Mouse (Mus musculus): Measurements from ENCODE around the gene Ankdd1a. TPM values are rescaled to one million over a fixed set of nuclear protein-coding genes. Genes with fewer than 3 reads are reported as not detected.

Gene Ankdd1a
- polyA plus RNA-seq, 1 experiment from 2014 or later: 1.0 TPM

GRCm38 (mm10) chr9:65556349-65556748 is 36.4 kb upstream of the Ankdd1a start:
- ATAC-seq (ENCODE audit: low FRiP score) (no peak), DNase-seq (ENCODE audit: low spot score) (no peak)
- Histone ChIP-seq H3K4me2 (replicated peaks) (no peak overlapping the region), H3K9ac (no peak overlapping the region), H3K36me3 (replicated peaks; ENCODE audit: control insufficient read depth, insufficient read depth) (no peaks in the 10 kb centered on the region; the same call in 1 of the 2 replicates), H3K9me3 (ENCODE audit: control insufficient read depth, low read length) (no peaks in the 10 kb centered on the region), H3K27me3 (ENCODE audit: control insufficient read depth, insufficient read depth, low read length) (no peaks in the 10 kb centered on the region), H3K4me3 (replicated peaks; ENCODE audit: low read length) (no peak overlapping the region), H3K27ac (no peak overlapping the region), H3K4me1 (replicated peaks; ENCODE audit: control insufficient read depth, insufficient read depth, low read length) (peaks cover 9% of the 10 kb centered on the region; the same call in 1 of the 2 replicates)
- WGBS: 97% methylated on average over 8 of the region's 8 CpGs

GRCm38 (mm10) chr9:65555621-65556020 is 35.6 kb upstream of the Ankdd1a start:
- WGBS: 80% methylated on average over 4 of the region's 4 CpGs
- no peak overlapping the region for H3K4me2 ChIP-seq (replicated peaks)
- DNase-seq (ENCODE audit: low spot score) (no peak), ATAC-seq (ENCODE audit: low FRiP score) (no peak)
- H3K9ac ChIP-seq: no peak overlapping the region
- peaks cover 9% of the 10 kb centered on the region; the same call in 1 of the 2 replicates for H3K4me1 ChIP-seq (replicated peaks; ENCODE audit: control insufficient read depth, insufficient read depth, low read length)
- no peaks in the 10 kb centered on the region for H3K9me3 ChIP-seq (ENCODE audit: control insufficient read depth, low read length)
- no peak overlapping the region for H3K27ac ChIP-seq
- no peaks in the 10 kb centered on the region; the same call in 1 of the 2 replicates for H3K36me3 ChIP-seq (replicated peaks; ENCODE audit: control insufficient read depth, insufficient read depth)
- no peak overlapping the region for H3K4me3 ChIP-seq (replicated peaks; ENCODE audit: low read length)
- no peaks in the 10 kb centered on the region for H3K27me3 ChIP-seq (ENCODE audit: control insufficient read depth, insufficient read depth, low read length)

GRCm38 (mm10) chr9:65555001-65555405 is 35.0 kb upstream of the Ankdd1a start:
- DNase-seq (ENCODE audit: low spot score): no peak
- H3K4me1 ChIP-seq (replicated peaks; ENCODE audit: control insufficient read depth, insufficient read depth, low read length): peaks cover 9% of the 10 kb centered on the region; the same call in 1 of the 2 replicates
- no peak overlapping the region for H3K4me3 ChIP-seq (replicated peaks; ENCODE audit: low read length)
- no peak overlapping the region for H3K9ac ChIP-seq
- 17% methylated on average over 5 of the region's 5 CpGs for WGBS
- no peak overlapping the region for H3K27ac ChIP-seq
- no peak for ATAC-seq (ENCODE audit: low FRiP score)
- H3K36me3 ChIP-seq (replicated peaks; ENCODE audit: control insufficient read depth, insufficient read depth): no peaks in the 10 kb centered on the region; the same call in 1 of the 2 replicates
- no peaks in the 10 kb centered on the region for H3K27me3 ChIP-seq (ENCODE audit: control insufficient read depth, insufficient read depth, low read length)
- H3K4me2 ChIP-seq (replicated peaks): no peak overlapping the region
- no peaks in the 10 kb centered on the region for H3K9me3 ChIP-seq (ENCODE audit: control insufficient read depth, low read length)

- Histone ChIP-seq H3K27me3 (ENCODE audit: control insufficient read depth, insufficient read depth, low read length) (no peaks in the 10 kb centered on the region), H3K9ac (no peak overlapping the region), H3K4me2 (replicated peaks) (no peak overlapping the region), H3K36me3 (replicated peaks; ENCODE audit: control insufficient read depth, insufficient read depth) (no peaks in the 10 kb centered on the region; the same call in 1 of the 2 replicates), H3K9me3 (ENCODE audit: control insufficient read depth, low read length) (no peaks in the 10 kb centered on the region), H3K4me1 (replicated peaks; ENCODE audit: control insufficient read depth, insufficient read depth, low read length) (peaks cover 12% of the 10 kb centered on the region; the same call in 1 of the 2 replicates), H3K27ac (no peak overlapping the region), H3K4me3 (replicated peaks; ENCODE audit: low read length) (no peak overlapping the region)
- no peak for ATAC-seq (ENCODE audit: low FRiP score)
- 100% methylated on average over 2 of the region's 2 CpGs for WGBS
- DNase-seq (ENCODE audit: low spot score): no peak
These were observed 32.7 kb upstream of the Ankdd1a start for GRCm38 (mm10) chr9:65552711-65553110.

- no peak for DNase-seq (ENCODE audit: low spot score)
- peaks cover 14% of the 10 kb centered on the region; the same call in 1 of the 2 replicates for H3K4me1 ChIP-seq (replicated peaks; ENCODE audit: control insufficient read depth, insufficient read depth, low read length)
These were observed 32.1 kb upstream of the Ankdd1a start for GRCm38 (mm10) chr9:65552141-65552540.

GRCm38 (mm10) chr9:65551035-65551434 is 31.0 kb upstream of the Ankdd1a start:
- Histone ChIP-seq H3K4me3 (replicated peaks; ENCODE audit: low read length) (no peak overlapping the region), H3K27ac (no peak overlapping the region), H3K36me3 (replicated peaks; ENCODE audit: control insufficient read depth, insufficient read depth) (no peaks in the 10 kb centered on the region; the same call in 1 of the 2 replicates), H3K27me3 (ENCODE audit: control insufficient read depth, insufficient read depth, low read length) (no peaks in the 10 kb centered on the region), H3K9ac (no peak overlapping the region), H3K4me2 (replicated peaks) (no peak overlapping the region), H3K4me1 (replicated peaks; ENCODE audit: control insufficient read depth, insufficient read depth, low read length) (peaks cover 17% of the 10 kb centered on the region; the same call in 1 of the 2 replicates), H3K9me3 (ENCODE audit: control insufficient read depth, low read length) (no peaks in the 10 kb centered on the region)
- 42% methylated on average over 5 of the region's 5 CpGs for WGBS
- DNase-seq (ENCODE audit: low spot score) (no peak), ATAC-seq (ENCODE audit: low FRiP score) (no peak)

More at GRCm38 (mm10) chr9:65552141-65552540, 32.1 kb upstream of the Ankdd1a start:
- no peak overlapping the region for H3K27ac ChIP-seq
- no peaks in the 10 kb centered on the region; the same call in 1 of the 2 replicates for H3K36me3 ChIP-seq (replicated peaks; ENCODE audit: control insufficient read depth, insufficient read depth)
- H3K9me3 ChIP-seq (ENCODE audit: control insufficient read depth, low read length): no peaks in the 10 kb centered on the region
- H3K4me3 ChIP-seq (replicated peaks; ENCODE audit: low read length): no peak overlapping the region
- no peak for ATAC-seq (ENCODE audit: low FRiP score)
- no peak overlapping the region for H3K4me2 ChIP-seq (replicated peaks)
- H3K9ac ChIP-seq: no peak overlapping the region
- whole genome bisulfite sequencing: 92% methylated on average over 5 of the region's 5 CpGs
- H3K27me3 ChIP-seq (ENCODE audit: control insufficient read depth, insufficient read depth, low read length): no peaks in the 10 kb centered on the region

- no peak overlapping the region for H3K27ac ChIP-seq
- DNase-seq (ENCODE audit: low spot score) (no peak), ATAC-seq (ENCODE audit: low FRiP score) (no peak)
- no peak overlapping the region for H3K9ac ChIP-seq
- H3K27me3 ChIP-seq (ENCODE audit: control insufficient read depth, insufficient read depth, low read length): no peaks in the 10 kb centered on the region
- H3K9me3 ChIP-seq (ENCODE audit: control insufficient read depth, low read length): no peaks in the 10 kb centered on the region
- no peaks in the 10 kb centered on the region for H3K36me3 ChIP-seq (replicated peaks; ENCODE audit: control insufficient read depth, insufficient read depth)
- 34% methylated on average over 7 of the region's 7 CpGs for WGBS
- H3K4me1 ChIP-seq (replicated peaks; ENCODE audit: control insufficient read depth, insufficient read depth, low read length): peaks cover 16% of the 10 kb centered on the region; the same call in 1 of the 2 replicates
- no peak overlapping the region for H3K4me3 ChIP-seq (replicated peaks; ENCODE audit: low read length)
- H3K4me2 ChIP-seq (replicated peaks): no peak overlapping the region
These were observed 30.3 kb upstream of the Ankdd1a start for GRCm38 (mm10) chr9:65550079-65550831.

- no peak overlapping the region for H3K4me3 ChIP-seq (replicated peaks; ENCODE audit: low read length)
- peaks cover 10% of the 10 kb centered on the region; the same call in 1 of the 2 replicates for H3K4me1 ChIP-seq (replicated peaks; ENCODE audit: control insufficient read depth, insufficient read depth, low read length)
These were observed 29.6 kb upstream of the Ankdd1a start for GRCm38 (mm10) chr9:65549643-65550042.

GRCm38 (mm10) chr9:65549139-65549538 is 29.1 kb upstream of the Ankdd1a start:
- Histone ChIP-seq H3K36me3 (replicated peaks; ENCODE audit: control insufficient read depth, insufficient read depth) (no peaks in the 10 kb centered on the region), H3K9ac (no peak overlapping the region), H3K9me3 (ENCODE audit: control insufficient read depth, low read length) (no peaks in the 10 kb centered on the region), H3K27ac (no peak overlapping the region), H3K27me3 (ENCODE audit: control insufficient read depth, insufficient read depth, low read length) (no peaks in the 10 kb centered on the region), H3K4me1 (replicated peaks; ENCODE audit: control insufficient read depth, insufficient read depth, low read length) (peaks cover 9% of the 10 kb centered on the region; the same call in 1 of the 2 replicates), H3K4me2 (replicated peaks) (no peak overlapping the region), H3K4me3 (replicated peaks; ENCODE audit: low read length) (no peak overlapping the region)
- 79% methylated on average over 3 of the region's 3 CpGs for WGBS
- no peak for ATAC-seq (ENCODE audit: low FRiP score)
- no peak for DNase-seq (ENCODE audit: low spot score)

More at GRCm38 (mm10) chr9:65549643-65550042, 29.6 kb upstream of the Ankdd1a start:
- no peak for ATAC-seq (ENCODE audit: low FRiP score)
- 88% methylated on average over 5 of the region's 5 CpGs for WGBS
- Histone ChIP-seq H3K27ac (no peak overlapping the region), H3K9me3 (ENCODE audit: control insufficient read depth, low read length) (no peaks in the 10 kb centered on the region), H3K4me2 (replicated peaks) (no peak overlapping the region), H3K36me3 (replicated peaks; ENCODE audit: control insufficient read depth, insufficient read depth) (no peaks in the 10 kb centered on the region), H3K9ac (no peak overlapping the region), H3K27me3 (ENCODE audit: control insufficient read depth, insufficient read depth, low read length) (no peaks in the 10 kb centered on the region)
- no peak for DNase-seq (ENCODE audit: low spot score)
